Mouse (Mus musculus): ENCODE data around the gene Cd164. TPM values are rescaled to one million over a fixed set of nuclear protein-coding genes. Genes with fewer than 3 reads are reported as not detected.
"Not testable (repeated sequence)": the region's sequence is repeated elsewhere in the genome, so short reads cannot be mapped to it uniquely, and the experiment has no call there.

Cd164 gene
- polyA plus RNA-seq, 1 experiment from 2014 or later: 49.9 TPM

DNA sequence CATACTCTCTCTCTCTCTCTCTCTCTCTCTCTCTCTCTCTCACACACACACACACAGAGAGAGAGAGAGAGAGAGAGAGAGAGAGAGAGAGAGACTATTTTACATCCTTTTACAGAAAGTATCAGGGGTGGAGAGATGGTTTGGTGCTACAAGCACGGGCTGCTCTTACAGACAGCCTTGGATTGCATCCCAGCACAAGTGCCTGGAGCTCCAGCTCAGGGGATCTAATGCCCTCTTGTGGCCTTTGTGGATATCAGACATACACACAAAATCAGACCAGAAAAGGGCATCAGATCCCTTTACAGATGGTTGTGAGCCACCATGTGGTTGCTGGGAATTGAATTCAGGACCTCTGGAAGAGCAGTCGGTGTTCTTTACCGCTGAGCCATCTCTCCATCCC is 13.8 kb upstream of the Cd164 start:
- not testable (repeated sequence) for H3K36me3 ChIP-seq; H3K4me2 ChIP-seq; H3K9me3 ChIP-seq (replicated peaks); H3K9ac ChIP-seq (replicated peaks); H3K27ac ChIP-seq (replicated peaks); H3K4me1 ChIP-seq; H3K4me3 ChIP-seq (replicated peaks); H3K27me3 ChIP-seq (replicated peaks)
- WGBS: 4% methylated on average over 3 of the region's 3 CpGs
- peak; percentile 86 for ATAC-seq (ENCODE audit: low FRiP score)

DNA sequence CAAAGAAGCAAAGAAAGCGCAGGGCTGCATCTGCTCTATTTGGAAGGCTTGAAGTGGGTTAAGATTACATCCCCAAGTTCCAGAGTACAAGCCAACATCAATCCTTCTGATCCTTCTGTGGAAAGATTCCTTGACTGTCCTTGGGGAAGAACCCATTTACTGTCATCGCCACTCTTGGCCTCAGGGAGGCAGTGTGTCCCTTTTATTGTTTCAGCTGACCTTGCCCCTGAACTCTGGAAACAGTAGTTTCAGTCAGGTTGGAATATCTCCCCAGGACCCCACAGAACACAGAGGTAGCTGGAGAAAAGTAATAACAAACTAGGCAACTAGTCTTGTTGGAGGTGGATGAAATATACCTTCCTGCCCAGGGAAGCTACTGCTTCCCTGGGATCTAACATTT is 10.1 kb upstream of the Cd164 start:
- H3K4me2 ChIP-seq: no peak overlapping the region
- H3K36me3 ChIP-seq: no peaks in the 10 kb centered on the region
- H3K4me3 ChIP-seq (replicated peaks): no peak overlapping the region
- H3K27me3 ChIP-seq (replicated peaks): no peaks in the 10 kb centered on the region
- H3K27ac ChIP-seq (replicated peaks): no peak overlapping the region
- no peaks in the 10 kb centered on the region for H3K9me3 ChIP-seq (replicated peaks)
- 38% methylated on average over 2 of the region's 2 CpGs for WGBS
- no peak overlapping the region for H3K9ac ChIP-seq (replicated peaks)
- ATAC-seq (ENCODE audit: low FRiP score): no peak
- H3K4me1 ChIP-seq: no peaks in the 10 kb centered on the region

DNA sequence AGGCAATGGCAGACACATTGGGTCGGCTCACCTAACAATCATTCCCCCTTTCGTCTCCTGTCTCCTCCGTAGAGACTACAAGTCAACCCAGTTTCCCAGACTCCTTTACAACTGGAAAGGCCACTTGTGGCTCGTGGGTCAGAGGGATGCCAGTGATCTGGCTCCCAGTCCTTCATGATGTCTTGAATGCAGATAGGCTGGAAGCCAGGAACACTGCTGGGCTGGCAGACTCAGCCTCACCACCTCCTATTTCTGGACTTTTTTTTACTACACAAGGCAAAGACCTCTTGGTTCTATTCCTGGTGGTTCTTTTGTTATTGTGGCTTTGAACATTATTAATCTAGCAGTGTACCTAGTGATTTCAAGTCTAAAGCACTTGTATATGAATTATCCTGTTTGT is 4.9 kb upstream of the Cd164 start:
- no peak for ATAC-seq (ENCODE audit: low FRiP score)
- H3K9me3 ChIP-seq (replicated peaks): no peaks in the 10 kb centered on the region
- H3K9ac ChIP-seq (replicated peaks): no peak overlapping the region
- no peak overlapping the region for H3K4me2 ChIP-seq
- H3K27ac ChIP-seq (replicated peaks): no peak overlapping the region
- H3K27me3 ChIP-seq (replicated peaks): no peaks in the 10 kb centered on the region
- no peaks in the 10 kb centered on the region for H3K36me3 ChIP-seq
- H3K4me1 ChIP-seq: no peaks in the 10 kb centered on the region
- WGBS: 79% methylated on average over 4 of the region's 4 CpGs
- H3K4me3 ChIP-seq (replicated peaks): no peak overlapping the region

DNA sequence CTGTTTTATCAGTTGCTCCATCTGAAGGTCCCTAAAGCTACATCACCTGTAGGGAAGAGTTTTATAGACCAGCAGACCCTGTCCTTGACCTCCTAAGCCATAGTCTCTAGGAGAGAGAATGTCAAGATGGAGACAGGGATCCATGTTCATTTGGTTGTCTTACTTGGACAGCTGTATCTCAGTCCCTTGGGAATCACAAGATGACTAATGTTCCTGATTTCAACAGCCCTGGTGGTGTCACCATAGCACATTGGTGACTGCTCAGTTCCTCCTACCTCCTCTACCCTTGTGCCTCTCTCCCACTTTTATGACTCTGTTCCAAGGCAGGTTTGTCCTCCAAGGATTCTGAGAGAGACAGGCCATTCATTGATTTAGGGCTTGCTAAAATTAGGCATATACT is 4.3 kb upstream of the Cd164 start:
- Histone ChIP-seq H3K9me3 (replicated peaks) (no peaks in the 10 kb centered on the region), H3K27me3 (replicated peaks) (no peaks in the 10 kb centered on the region), H3K9ac (replicated peaks) (no peak overlapping the region), H3K4me3 (replicated peaks) (no peak overlapping the region), H3K36me3 (no peaks in the 10 kb centered on the region), H3K4me1 (no peaks in the 10 kb centered on the region), H3K27ac (replicated peaks) (no peak overlapping the region), H3K4me2 (no peak overlapping the region)
- ATAC-seq (ENCODE audit: low FRiP score): no peak

DNA sequence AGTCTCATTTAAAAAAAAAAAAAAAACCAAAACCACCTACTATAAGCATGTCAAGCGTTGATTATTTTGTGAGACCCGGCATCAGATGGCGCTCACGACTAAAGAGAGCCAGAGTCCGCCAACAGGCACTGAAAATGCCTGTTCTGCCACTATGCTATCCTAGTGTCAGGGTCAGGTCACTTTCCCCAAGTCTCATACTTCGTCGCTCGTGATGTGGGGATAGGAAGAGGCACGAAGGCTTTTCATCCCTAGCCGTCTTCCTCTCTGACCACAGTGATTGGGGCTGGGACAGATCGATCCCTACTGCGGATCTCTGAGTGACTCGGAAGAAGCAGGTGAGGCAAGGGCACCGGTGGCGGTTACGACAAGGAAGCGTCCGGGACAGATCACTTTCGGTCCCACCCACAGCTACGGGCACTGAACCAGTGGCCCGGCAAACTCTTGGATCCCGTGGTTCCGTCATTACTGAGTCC is 670 bp upstream of the Cd164 start:
- Histone ChIP-seq H3K36me3 (no peaks in the 10 kb centered on the region), H3K4me2 (peak overlapping the region; percentile 74), H3K4me1 (peaks cover 27% of the 10 kb centered on the region), H3K4me3 (replicated peaks) (peak overlapping the region; percentile 79), H3K9me3 (replicated peaks) (no peaks in the 10 kb centered on the region), H3K27me3 (replicated peaks) (no peaks in the 10 kb centered on the region), H3K9ac (replicated peaks) (peak overlapping the region; percentile 79), H3K27ac (replicated peaks) (peak overlapping the region; percentile 99)
- under 1% methylated on average over 23 of the region's 23 CpGs for WGBS
- ATAC-seq (ENCODE audit: low FRiP score): peak; percentile 56

DNA sequence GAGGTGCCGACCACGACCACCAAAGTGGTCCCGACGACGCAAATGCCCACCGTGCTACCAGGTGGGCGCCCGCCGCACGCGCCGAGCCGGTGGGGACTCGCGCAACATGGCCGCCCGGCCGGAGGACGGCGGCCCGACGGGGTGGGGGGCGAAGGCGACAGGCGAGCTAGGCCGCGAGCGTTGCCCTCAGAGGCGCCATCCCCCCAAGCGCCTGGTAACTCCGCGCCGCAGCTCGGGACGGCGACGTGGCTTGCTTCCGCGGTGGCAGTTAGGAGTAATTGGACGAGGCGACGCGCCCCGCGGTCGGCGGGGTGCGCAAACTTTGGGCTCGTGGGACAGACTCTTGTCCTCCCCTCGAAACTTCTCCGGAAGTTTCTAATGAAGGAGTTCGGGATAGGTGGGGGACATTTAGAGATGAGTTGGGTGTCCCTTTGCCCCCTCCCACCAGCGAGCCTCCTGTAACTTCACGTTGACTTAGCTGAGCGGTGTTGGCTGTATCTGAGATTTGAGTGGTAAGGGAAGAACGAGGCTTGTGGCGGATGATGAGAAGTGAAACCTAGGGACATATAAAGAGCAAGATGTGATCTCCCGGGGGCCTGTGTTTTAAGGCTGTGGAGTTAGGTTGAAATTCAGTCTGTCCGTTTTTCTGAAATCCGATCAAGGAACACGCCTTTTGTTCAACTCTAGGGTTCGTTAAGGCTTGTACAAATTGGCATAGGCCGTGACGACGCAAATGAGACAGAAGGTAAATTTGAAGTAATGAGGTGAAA is 611 bp downstream of the Cd164 start:
- peak; percentile 68; the same call in 1 of the 2 replicates for ATAC-seq (ENCODE audit: low FRiP score)
- peak overlapping the region; percentile 74 for H3K4me2 ChIP-seq
- WGBS: under 1% methylated on average over 65 of the region's 65 CpGs

DNA sequence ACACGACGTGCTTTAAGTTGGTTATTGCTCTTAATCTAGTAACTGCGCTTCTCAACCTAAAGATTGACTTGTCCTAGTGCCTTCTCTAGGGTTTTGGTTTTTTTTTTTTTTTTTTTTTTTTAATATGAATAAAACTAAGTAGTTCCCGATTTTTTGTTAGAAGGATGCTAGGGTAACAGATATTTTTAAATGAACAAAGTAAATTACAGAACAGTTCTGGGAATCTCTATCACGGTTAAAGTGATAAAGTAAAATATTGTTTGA is 1.1 kb downstream of the Cd164 start:
- no peaks in the 10 kb centered on the region for H3K36me3 ChIP-seq
- H3K9ac ChIP-seq (replicated peaks): peak overlapping the region; percentile 79
- H3K9me3 ChIP-seq (replicated peaks): no peaks in the 10 kb centered on the region
- 3% methylated on average over 5 of the region's 5 CpGs for WGBS
- H3K27me3 ChIP-seq (replicated peaks): no peaks in the 10 kb centered on the region
- H3K4me3 ChIP-seq (replicated peaks): peak overlapping the region; percentile 79
- H3K4me2 ChIP-seq: peak overlapping the region; percentile 74
- peaks cover 27% of the 10 kb centered on the region for H3K4me1 ChIP-seq
- no peak overlapping the region for H3K27ac ChIP-seq (replicated peaks)
- no peak for ATAC-seq (ENCODE audit: low FRiP score)

More for the DNA sequence above, 611 bp downstream of the Cd164 start:
- peak overlapping the region; percentile 79 for H3K4me3 ChIP-seq (replicated peaks)
- H3K4me1 ChIP-seq: peaks cover 27% of the 10 kb centered on the region
- no peaks in the 10 kb centered on the region for H3K36me3 ChIP-seq
- H3K27ac ChIP-seq (replicated peaks): peak overlapping the region; percentile 99
- H3K9ac ChIP-seq (replicated peaks): peak overlapping the region; percentile 79
- H3K27me3 ChIP-seq (replicated peaks): no peaks in the 10 kb centered on the region
- H3K9me3 ChIP-seq (replicated peaks): no peaks in the 10 kb centered on the region

DNA sequence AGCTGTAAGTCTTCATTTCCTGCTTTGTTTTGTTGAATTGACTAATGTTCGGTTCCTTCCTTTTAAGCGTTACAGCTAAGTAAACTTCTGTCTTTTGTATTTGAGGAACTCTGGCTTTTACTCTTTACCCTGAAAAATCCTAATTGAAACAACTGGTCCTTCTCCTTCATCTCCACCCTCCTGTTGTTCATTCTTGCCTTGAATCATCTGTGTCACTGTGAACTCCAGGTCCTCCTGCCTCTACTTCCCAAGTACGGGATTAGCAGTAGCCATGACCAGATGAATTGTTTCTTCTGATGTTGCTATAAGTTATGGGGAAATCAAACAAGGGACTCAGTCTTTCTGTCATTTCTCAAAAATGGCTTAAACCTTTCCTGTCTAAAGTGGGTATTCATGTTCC is 4.2 kb downstream of the Cd164 start:
- peaks cover 6% of the 10 kb centered on the region for H3K36me3 ChIP-seq
- WGBS: 81% methylated on average over 3 of the region's 3 CpGs
- no peak for ATAC-seq (ENCODE audit: low FRiP score)
- no peaks in the 10 kb centered on the region for H3K27me3 ChIP-seq (replicated peaks)
- no peak overlapping the region for H3K9ac ChIP-seq (replicated peaks)
- H3K4me1 ChIP-seq: peaks cover 27% of the 10 kb centered on the region
- H3K27ac ChIP-seq (replicated peaks): no peak overlapping the region
- H3K4me2 ChIP-seq: no peak overlapping the region
- no peaks in the 10 kb centered on the region for H3K9me3 ChIP-seq (replicated peaks)
- no peak overlapping the region for H3K4me3 ChIP-seq (replicated peaks)

DNA sequence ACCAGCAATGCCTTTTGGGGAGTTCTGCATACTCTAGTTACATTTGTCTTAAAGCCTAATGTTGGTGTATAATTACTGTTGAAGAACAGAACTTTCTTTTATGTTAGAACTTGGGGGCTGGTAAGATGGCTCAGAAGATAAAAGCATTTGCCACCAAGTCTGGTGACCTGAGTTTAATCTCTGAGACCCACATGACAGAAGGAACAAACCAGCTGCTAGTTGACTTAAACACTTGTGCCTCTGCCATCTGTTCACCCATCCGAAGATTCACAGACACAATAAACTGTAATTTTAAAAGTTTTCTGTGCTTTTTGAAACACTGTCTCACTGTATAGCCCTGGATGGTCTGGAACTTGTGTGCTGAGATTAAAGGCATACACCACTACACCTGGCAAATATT is 6.5 kb downstream of the Cd164 start:
- peaks cover 21% of the 10 kb centered on the region for H3K4me1 ChIP-seq
- peaks cover 19% of the 10 kb centered on the region for H3K36me3 ChIP-seq
- no peak overlapping the region for H3K4me2 ChIP-seq
- ATAC-seq (ENCODE audit: low FRiP score): no peak
- 76% methylated on average over 1 of the region's 1 CpGs for WGBS
- H3K9me3 ChIP-seq (replicated peaks): no peaks in the 10 kb centered on the region
- no peak overlapping the region for H3K4me3 ChIP-seq (replicated peaks)
- no peak overlapping the region for H3K27ac ChIP-seq (replicated peaks)
- H3K9ac ChIP-seq (replicated peaks): no peak overlapping the region
- H3K27me3 ChIP-seq (replicated peaks): no peaks in the 10 kb centered on the region

DNA sequence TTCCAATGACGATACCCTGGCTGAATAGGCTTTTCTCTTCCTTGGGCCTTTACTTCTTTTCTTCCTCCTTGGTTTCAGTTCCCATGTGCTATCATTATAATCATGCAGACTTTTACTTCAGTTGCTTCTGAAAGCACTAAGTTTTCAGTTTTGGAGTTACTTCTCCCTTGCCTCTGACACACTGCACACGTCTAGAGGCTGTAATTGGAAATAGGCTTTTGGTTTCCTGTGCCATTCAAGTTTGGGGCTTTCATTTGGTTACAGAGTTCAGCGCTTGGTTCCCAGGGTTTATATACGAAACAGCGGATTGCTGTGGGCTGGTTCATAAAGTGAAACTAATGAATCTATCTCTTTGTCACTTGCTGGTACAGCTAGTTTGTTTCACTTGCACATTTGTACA is 10.8 kb downstream of the Cd164 start:
- no peak overlapping the region for H3K9ac ChIP-seq (replicated peaks)
- H3K4me3 ChIP-seq (replicated peaks): no peak overlapping the region
- H3K27me3 ChIP-seq (replicated peaks): no peaks in the 10 kb centered on the region
- H3K9me3 ChIP-seq (replicated peaks): no peaks in the 10 kb centered on the region
- H3K36me3 ChIP-seq: peaks cover 48% of the 10 kb centered on the region
- no peaks in the 10 kb centered on the region for H3K4me1 ChIP-seq
- no peak overlapping the region for H3K4me2 ChIP-seq
- no peak for ATAC-seq (ENCODE audit: low FRiP score)
- 87% methylated on average over 5 of the region's 5 CpGs for WGBS
- H3K27ac ChIP-seq (replicated peaks): no peak overlapping the region

DNA sequence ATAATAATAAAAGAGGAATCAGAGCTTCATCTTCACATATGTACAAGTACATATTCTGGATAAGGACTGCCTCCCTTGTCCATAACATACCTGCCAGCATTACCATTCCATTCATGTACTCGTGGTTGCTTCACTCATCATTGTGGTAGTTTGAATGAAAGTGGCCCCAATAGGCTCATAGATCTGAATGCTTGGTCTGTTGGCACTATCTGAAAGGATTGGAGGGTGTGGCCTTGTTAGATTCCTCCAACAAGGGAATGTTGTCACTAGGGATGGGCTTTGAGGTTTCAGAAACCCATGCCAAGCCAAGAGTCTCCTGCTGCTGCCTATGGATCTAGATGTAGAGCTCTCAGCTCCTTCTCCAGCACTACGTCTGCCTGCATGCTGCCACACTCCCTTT is 16.8 kb downstream of the Cd164 start:
- peaks cover 50% of the 10 kb centered on the region for H3K36me3 ChIP-seq
- no peak overlapping the region for H3K27ac ChIP-seq (replicated peaks)
- WGBS: 84% methylated on average over 2 of the region's 2 CpGs
- H3K9me3 ChIP-seq (replicated peaks): no peaks in the 10 kb centered on the region
- H3K27me3 ChIP-seq (replicated peaks): no peaks in the 10 kb centered on the region
- H3K4me2 ChIP-seq: no peak overlapping the region
- H3K9ac ChIP-seq (replicated peaks): no peak overlapping the region
- H3K4me1 ChIP-seq: no peaks in the 10 kb centered on the region
- H3K4me3 ChIP-seq (replicated peaks): no peak overlapping the region
- no peak for ATAC-seq (ENCODE audit: low FRiP score)

DNA sequence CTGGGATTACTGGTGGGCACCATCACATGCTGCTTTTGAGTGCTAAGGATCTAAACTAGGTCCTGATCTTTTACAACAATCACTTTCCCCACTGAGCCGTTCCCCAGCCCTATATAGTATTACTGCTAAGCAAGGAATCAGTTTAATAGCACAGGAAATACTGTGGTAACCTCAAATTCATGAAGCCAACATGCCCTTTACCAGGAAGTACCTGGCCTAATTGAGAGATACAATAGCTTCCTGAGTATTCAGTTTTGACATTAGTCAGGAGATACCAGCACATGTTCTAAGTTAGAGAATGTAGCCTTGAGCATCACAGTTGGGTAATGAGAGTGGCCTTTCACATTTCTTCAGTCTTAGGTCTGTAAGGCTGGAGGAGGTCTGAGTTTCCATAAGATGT is 17.5 kb downstream of the Cd164 start:
- no peaks in the 10 kb centered on the region for H3K4me1 ChIP-seq
- no peak overlapping the region for H3K4me2 ChIP-seq
- ATAC-seq (ENCODE audit: low FRiP score): no peak
- no peaks in the 10 kb centered on the region for H3K9me3 ChIP-seq (replicated peaks)
- H3K27ac ChIP-seq (replicated peaks): no peak overlapping the region
- H3K9ac ChIP-seq (replicated peaks): no peak overlapping the region
- H3K4me3 ChIP-seq (replicated peaks): no peak overlapping the region
- peaks cover 46% of the 10 kb centered on the region for H3K36me3 ChIP-seq
- WGBS: 97% methylated on average over 1 of the region's 1 CpGs
- H3K27me3 ChIP-seq (replicated peaks): no peaks in the 10 kb centered on the region

Data from neural tube, embryonic 15.5 days (tissue).